Mouse (Mus musculus) cerebellum, adult 9-10 months (tissue): ENCODE results near the gene Bsg.
A peak's percentile ranks its signal among the peaks of the same experiment; 100 is the strongest.

Source experiments
- DNase-seq: peaks from one replicate; pipeline ENCODE4 v3.0.0; 2022

Gene Bsg

DNA sequence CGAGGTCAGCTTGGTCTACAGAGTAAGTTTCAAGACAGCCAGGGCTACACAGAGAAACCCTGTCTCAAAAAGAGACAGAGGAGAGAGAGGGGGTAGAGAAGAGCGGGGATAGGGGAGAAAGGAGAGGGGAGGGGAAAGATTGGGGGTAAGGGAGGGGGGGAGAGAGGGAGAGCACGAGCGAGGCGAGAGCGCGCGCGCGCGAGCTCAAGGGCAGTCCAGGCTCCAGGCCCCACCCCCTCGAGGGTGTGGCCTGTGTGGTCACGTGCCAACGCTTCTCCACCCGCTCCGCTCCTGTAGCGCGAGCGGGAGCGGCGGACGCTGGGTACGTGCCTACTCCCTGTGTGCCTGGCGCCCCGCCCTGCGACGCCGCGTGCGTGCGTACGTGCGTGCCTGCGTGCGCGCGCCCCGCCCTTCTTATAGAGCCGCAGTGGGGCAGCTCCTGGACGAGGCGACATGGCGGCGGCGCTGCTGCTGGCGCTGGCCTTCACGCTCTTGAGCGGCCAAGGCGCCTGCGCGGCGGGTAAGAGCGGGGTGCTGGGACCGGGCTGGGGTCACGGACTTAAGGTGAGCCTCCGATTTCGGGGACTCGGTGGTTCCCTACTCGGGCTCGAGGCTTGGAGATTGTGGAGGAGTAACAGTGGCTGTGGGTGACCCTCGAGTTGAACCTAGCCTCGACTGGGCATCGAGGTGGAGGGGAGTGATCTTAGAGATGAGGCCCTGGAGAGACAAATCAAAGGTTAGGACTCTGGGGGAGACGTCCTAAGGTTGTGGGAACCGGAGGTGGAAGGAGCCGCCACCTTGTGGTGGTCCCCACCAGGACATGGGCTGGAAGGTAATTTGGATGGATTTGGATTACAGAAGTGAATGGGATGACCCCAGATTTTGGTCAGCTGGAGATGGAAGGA is at the start of gene Bsg:
TSS of gene Bsg (plus strand) at position 427 of the 905 bp plus-strand sequence.
- peak; percentile 99 for DNase-seq

DNA sequence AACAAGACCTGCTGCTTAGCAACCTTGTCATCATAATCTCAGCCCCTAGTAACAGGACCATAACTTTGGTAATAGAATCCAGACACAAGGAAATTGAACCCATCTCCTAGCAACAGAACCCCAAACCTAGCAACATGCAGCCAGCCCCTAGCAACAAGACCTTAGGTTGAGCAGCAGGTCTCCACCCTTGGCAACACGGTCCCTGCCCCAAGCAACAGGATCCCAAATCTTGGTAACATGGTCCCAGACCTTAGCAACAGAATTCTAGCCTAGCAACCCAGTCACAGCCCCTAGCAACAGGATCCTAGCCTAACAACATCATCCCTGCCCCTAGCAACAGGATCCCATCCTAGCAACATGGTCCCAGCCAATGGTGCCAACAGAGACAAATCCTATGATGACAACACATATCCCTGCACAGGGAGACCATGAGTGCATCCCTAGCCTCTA is 49.3 kb upstream of the Bsg start:
- no peak for DNase-seq

DNA sequence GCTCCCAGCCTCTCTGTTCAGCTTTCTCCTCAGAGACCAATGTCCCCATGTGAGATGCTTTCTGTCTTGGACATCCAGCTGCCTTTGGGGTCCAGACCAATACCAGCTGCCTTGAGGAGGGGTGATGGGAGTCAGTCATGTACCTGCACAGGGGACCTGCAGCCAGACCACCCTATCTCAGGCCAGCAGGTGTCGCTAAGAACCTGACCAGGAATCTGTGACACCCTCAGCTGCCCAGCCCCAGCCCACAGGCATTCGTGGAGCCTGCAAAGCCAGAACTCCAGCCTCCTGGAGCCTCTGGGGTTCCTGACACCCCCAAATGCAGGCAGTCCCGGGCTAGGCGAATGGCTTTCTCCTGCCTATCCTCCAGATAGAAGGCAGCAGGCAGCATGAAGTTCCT is 45.5 kb upstream of the Bsg start:
- no peak for DNase-seq

DNA sequence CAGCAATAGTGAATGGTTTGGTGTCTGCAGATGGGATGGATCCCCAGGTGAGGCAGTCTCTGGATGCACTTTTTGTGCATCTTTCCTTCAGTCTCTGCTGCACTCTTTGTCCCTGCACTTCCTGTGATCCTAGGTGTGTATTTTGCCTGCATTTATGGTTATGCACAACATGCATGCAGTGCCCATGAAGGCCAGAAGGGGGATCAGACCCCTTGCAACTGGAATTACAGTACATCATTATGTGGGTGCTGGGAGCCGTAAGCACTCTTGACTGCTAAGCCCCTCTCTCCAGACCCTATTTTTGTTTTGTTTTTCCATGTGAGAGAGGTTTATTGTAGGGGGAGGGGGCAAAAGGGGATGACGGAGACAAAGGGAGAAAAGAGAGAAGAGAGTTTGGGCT is 44.0 kb upstream of the Bsg start:
- DNase-seq: no peak

DNA sequence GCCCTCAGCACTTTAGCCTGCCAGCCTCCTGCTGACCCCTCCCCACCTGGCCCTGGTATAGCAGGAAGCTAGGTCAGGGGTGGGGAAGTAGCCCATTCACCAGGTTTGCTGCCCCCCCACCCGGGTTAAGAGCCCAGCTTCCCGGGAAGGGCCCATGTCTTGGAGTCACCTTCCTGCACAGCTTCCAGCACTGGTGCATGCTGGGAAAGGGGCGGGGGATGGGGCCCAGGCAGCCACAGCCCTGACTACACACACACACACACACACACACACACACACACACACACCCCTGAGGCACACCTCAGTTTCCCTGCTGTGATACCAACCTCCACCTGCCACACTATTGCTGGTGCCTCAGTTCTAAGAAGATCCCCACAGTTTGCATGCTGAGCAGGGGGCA is 42.4 kb upstream of the Bsg start:
- no peak for DNase-seq

DNA sequence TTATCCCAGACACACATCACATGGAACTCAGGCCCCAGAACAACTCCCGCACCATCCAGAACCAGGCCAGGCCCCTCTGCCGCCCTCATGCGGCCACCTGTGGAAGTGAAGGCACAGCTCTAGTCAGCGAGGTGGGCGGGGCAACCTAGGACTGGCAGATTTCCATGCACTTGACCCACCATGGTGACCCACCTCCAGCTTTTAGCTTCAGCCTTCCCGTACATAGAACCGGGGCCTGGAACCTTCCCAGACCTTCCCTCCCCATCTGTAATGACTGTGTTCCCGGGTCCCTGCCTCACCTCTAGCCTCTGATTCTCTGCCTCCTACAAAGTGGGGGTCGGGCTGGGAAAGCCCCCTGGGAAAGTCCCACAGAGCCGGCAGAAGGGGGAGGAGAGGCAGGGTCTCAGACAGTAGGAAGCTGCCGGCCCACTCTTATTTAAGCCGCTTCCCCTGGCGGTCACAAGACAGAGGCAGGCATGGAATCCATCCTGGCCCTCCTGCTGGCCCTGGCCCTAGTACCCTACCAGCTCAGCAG is 40.1 kb upstream of the Bsg start, which contains the start of gene Madcam1:
TSS of gene Madcam1 (plus strand) at position 429 of the 535 bp plus-strand sequence.
- DNase-seq: peak; percentile 78

DNA sequence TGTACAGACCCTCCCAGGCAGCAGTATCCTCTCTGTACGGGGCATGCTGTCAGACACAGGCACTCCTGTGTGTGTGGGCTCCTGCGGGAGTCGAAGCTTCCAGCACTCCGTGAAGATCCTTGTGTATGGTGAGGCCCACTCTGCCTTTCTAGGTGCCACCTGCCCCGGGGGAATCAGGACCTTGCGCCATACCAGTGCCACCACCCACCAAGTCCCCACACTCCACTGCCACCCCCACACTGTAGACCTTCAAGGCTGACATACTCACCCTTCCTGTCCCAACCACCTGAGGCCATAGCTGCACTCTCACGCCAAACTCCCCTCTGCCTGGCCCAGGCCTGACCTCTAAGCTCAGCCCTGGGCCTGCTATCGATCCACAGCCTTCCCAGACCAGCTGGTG is 39.2 kb upstream of the Bsg start:
- peak; percentile 30 for DNase-seq

DNA sequence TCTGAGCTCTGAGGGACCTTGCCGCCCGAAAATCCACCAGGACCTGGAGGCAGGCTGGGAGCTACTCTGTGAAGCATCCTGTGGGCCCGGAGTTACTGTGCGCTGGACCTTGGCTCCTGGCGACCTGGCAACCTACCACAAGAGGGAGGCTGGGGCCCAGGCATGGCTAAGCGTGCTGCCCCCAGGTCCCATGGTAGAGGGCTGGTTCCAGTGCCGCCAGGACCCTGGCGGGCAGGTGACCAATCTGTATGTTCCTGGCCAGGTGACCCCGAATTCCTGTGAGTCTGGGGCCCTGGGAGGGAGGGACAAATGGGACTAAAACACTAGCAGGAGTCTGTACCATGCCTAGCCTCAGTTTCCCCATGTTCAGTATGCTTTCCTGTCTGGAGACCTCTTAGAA is 37.8 kb upstream of the Bsg start:
- peak; percentile 56 for DNase-seq

DNA sequence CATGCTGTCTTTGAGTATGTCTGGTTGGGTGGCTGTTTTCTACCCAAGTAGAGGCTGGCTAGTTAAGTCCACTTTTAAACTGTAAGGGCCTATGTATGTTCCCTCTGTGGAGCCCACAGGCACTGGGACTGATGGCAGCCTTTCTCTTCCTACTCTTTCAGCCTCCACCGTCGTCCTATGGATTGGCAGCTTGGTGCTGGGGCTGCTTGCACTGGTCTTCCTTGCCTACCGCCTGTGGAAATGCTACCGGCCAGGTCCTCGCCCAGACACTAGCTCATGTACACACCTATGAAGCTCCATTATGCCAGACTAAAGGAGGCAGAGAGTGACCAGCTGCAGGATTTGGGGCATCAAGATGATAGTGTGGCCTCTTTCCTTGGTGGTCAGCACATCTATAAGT is 36.2 kb upstream of the Bsg start:
- DNase-seq: peak; percentile 64

DNA sequence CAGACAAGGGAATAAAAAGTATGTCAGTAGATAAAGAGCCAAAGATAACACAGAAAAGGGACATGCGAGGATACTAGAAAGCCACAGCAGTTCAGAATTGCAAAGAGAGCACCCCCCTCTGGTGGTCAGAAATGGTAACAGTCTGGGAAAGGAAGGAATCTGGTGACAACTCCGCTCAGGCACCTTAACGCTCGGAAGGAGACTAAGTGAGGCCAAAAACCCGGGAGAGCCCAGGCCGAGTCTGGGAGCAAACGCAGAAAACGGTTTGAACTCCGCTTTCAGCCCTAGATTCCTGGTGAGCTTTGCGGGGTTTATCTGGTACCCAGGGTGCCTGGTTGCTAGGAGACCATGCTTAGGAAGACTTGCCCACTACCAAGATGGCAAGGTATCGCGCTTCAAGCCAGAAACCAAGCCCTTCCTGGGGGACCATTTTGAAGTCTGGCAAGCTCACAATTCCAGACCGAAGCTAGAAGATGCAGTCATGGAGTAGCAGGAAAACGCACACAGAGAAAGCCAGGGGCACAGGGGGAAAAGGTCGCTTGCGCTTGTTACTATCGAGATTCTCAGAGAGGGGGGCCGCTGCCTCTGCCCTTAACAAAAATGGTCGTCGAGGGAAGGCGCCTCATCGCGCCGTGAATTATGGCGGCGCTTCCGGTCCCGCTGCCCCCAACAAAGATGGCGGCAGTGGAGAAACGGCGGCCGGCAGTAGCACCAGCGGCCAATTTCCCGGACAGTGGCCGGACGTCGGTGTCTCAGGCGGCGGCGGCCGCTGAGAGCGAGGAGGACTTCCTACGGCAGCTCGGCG is 35.3 kb upstream of the Bsg start, which contains the start of gene Tpgs1:
TSS of gene Tpgs1 (plus strand) at position 599 of the 805 bp plus-strand sequence.
- DNase-seq: peak; percentile 96

DNA sequence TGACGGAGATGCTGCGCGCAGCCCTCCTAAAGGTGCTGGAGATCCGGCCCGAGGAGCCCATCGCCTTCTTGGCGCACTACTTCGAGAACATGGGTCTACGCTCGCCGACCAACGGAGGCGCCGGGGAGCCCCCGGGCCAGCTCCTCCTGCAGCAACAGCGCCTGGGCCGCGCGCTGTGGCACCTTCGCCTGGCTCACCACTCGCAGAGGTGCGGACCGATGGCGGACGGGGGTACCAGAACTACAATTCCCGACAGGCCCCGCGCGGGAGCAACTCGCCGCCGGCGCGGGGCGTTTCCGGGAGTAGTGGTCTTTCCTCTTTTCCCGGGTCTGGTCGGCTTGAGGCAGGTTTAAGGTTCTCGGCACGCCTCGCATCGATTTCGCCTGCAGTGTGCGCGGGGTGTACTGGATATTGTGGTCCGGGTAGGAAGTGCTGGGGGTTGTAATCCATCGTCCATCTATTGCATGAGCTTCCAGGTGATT is 34.7 kb upstream of the Bsg start:
- peak; percentile 78 for DNase-seq

DNA sequence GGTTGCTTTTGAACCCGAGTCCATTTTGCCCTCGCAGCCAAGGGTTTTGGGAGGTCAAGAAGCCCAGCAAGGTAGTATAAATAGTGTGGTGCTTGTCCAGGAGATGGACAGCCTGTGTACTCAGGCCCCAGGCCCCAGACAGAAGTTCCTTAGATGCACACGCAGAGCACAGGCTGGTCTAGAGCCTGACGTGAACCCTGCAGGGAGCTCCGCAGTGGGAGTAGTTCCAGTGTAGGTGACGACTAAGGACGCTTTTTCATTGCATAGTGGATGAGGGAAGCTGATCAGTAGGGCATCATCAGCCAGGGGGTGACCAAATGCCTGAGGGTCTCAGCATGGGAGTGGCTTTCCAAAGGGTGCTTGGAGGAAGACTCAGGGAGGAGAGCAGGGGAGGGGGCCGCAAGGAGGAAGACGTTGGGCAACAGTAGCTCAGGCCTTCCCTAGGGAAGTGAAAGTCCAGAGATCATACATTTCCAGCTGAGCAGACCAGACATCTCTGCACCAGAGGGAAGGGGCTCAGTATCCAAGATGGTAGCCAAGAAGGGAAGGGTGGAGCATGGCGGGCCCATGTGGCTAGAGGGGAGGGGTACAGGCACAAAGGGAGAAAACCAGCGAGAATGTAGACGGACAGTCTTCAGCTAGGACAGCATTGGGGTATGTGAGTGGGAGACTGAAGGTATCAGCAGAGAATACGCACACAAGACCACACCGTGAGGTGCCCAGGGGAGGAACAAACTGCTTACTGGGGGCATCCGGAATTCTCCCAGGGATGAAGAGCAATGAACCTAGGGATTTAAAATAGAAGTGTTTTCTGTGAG is 34.0 kb upstream of the Bsg start:
- peak; percentile 71 for DNase-seq

DNA sequence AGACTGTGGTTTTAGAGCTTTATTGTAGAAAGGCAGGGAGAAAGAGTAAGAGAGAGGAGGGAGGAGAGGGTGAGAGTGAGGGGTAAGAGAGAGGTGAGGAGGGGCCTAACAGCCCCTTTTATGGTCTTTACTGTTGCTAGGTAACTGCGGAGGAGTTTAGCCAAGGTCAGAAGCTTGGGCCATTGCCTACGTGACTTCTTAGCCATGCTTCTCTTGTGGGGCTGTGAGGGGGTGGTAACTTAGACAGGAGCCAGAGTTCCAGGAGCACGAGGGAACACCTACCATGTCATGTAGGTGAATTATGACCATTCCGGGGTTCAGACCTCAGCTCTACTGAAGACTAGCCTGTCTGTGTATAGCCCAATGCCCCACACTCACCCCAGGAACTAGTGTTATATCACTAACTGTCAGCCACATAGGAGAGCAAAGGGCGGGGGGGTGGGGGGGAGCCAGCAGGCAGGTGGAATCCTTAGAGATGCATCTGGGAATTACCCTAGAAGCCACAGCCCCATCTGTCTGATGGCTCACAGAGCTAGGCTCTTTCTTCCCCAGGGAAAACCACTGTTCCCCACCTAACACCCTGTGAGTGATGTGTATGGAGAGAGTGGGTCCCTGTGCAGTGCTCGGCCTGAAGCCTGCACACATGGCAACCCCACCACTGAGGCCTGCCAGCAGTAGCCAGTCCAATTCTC is 32.7 kb upstream of the Bsg start:
- peak; percentile 36 for DNase-seq

DNA sequence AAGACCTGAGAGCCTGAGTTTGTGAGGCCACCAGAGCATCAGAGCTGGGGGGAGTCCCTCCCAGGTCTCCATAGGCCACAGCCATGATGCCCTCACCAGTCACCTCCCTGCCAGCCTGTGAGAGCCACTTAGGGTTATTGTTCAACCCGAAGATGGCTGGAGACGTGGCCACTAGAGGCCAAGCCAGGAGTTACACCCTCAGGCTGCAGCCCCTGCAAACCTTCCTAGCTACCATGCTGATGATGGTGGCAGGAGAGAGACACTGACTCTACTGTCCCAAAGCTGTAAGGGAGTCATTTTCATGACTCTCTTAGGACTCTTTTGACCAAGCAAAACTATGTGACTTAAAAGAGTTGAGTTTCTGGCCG is 32.2 kb upstream of the Bsg start:
- DNase-seq: peak; percentile 42

DNA sequence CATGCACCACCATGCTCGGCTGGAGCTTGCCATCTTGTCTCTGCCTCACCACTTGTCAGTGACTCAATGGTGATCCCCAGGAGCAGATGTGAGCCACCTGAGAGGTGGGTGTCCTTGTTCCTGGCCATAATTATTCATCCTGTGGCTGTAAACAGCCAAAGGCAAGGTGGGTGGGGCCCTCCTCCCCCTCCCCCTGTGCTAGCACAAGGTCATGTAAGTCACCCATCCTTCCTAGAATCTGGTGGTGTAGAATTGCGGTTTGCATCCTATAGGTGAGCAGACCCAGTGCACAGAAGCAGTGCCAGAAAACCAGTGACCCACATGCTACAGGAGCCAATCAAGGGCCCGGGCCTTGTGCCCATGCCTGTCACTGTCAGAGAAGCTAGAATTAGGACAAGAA is 31.2 kb upstream of the Bsg start:
- DNase-seq: peak; percentile 43

DNA sequence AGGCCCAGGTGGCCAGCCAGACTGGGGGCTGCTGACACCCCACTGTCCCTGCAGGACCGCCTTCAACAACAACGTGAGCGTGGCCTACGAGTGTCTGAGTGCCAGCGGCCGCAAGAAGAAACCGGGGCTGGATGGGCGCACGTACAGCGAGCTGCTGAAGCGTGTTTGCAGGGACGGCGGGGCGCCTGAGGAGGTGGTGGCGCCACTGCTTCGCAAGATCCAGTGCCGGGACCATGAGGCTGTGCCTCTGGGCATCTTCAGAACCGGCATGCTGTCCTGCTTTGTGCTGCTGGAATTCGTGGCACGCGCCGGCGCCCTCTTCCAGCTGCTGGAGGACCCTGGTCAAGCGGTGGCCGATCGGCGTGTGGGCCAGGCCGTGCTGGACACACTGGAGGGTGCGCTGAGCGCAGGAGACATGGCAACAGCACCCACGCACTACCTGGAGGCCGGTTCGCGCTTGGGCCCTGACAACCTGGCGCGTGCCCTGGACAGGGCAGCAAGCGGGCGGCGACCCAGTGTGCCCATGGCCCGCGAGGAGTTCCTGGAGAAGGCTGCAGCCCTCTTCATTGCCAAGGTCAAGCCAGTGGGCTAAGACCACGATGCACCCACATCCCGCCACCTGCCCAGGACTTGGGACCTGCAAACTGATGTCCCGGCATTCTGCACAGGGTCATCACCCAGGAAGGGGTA is 28.8 kb upstream of the Bsg start:
- peak; percentile 35 for DNase-seq

DNA sequence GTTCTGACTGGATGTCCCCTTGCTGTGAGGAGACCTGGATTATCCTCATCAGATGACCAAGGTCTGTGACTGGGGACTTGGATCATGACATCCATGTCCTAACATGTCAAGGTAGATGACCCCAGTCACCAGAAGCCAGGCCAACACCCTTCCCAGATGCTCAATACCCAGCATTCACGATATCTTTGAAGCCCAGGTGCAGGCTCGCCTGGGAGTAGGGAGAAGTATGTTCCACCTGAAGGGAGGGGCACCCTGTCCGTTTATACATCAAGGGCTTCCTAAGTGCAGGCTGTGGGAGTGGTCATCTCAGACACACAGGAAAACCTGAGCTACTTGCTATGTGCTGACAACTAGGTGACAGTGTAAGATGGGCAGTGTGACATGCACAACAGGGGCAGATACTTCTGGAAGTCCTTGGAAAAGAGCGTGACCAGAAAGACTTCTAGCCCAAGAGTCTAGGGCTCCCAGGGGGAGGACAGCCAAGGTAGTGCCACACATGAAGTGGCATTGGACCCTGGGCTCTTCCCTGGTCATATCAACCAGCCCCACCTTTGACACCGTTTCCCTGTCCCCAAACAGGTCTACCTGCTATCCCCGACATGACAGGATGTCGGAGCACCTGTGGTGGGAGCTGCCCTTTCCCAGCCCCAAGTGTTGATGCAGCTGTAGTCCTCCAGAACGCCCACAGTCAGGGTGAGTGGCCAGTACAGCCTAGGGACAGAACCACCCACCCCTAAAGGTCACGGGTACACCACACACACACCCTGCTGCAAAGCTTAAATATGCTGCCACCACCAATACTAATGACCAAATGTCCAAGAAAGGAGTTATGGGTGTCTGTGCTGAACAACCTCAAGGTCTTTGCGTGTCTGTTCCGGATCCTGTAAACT is 23.4 kb upstream of the Bsg start:
- DNase-seq: peak; percentile 74

DNA sequence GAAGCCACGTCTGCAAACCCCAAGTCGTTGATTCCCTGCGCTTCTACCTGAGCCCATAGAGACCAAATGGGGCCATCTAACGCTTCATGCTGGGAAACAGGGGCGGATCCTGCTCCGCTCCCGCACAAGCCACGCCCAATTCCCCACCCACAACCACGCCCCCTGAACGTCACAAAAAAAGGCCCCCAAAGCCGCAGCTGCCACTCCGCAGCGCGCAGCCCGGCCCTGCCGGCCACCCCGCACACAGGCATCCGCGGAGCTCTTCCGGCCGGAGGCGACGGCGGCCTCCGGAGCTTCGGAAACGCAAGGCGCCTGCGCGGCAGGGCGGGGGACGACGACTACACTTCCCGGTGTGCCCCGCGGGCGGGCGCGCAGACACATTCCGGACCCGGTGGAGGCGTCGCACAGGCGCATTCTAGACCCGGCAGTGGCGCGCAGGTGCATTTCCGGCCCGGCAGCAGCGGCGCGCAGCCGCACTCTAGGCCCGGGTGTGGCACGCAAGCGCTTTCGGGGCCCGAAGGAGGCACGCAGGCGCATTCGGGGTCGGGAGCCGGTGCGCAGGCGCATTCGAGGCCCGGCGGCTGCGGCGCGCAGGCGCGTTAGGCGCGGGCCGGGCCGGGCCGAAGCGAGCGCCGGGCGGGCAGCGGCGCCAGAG is 22.6 kb upstream of the Bsg start, which contains the start of gene Cdc34:
TSS of gene Cdc34 (plus strand) at position 605 of the 655 bp plus-strand sequence.
- DNase-seq: peak; percentile 99

DNA sequence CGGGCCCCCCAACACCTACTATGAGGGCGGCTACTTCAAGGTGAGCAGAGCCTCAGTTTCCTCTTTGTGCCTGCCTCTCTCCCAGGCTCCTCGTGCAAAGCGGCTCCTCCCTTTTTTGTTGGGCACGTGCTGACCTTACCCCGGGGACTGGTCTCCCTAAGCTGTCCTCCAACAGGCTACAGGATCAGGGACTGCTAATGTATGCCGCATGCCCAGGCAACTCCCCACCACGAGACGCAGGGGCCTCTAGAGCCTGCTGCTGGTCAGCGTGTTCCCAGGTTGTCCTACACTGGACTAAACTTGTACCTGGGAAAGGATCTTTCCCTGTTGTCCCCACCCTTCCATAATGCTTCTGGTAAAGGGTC is 21.8 kb upstream of the Bsg start:
- DNase-seq: peak; percentile 78
